Mouse (Mus musculus): ENCODE data around the gene Fnbp1l. TPM values are rescaled to one million over a fixed set of nuclear protein-coding genes. Genes with fewer than 3 reads are reported as not detected.

Fnbp1l gene
- polyA plus RNA-seq (2015; fragmentation: Nextera tagmentation; extraction: Ambion mirVana): 269 and 295 TPM in 2 replicates

DNA sequence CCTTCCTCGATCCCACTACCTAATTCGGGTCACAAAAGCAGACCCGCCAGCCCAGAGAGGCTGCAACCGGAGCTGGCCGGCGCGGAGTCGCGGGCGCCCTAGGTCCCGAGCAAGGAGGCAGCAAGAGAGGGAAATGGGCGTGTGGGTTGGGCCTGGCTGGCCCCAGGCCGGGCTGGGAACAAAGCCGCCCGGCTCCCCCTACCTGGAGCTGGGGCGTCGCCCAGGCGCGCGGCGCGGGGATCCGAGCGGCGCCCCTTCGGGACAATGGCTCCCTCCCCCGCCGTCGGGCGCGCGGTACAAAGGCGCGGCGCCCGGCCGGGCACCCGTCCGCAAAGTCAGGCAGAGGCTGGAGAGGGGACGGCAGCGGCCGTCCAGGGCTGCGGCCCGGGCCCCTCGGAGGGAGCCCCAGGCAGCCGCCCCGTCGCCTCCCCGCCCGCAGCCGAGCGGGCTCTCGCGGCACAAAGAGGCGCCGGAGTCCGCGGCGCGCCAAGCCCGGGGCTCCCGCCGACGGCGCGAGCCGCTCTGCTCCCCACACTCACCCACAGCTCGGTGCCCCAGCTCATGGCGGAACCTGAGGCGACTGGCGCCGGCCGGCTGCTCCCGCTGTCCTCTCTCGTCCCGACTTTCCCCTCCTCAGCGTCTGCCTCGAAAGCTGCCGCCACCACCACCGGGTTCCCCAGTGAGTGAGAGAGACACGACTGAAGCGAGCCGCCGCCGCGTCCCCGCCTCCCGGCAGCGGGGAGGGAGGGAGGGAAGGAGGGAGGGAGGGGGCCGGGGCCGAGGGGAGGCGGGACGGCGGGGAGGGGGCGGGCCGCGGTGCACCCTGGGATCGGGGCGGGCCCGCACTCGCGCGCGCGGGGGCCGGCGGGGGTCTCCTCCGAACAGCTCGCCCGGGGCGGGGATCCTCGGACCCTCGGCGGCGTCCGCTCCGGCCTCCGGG, at the start of gene Fnbp1l:
Gene Fnbp1l, minus strand, starts transcription at position 725 of the 940 bp plus-strand sequence.
- peak within 1 kb of the TSS; percentile 92 for H3K4me2 ChIP-seq (ENCODE audit: low read length)
- peak within 1 kb of the TSS; percentile 99 for H3K27ac ChIP-seq (ENCODE audit: low read length)
- H3K4me1 ChIP-seq (replicated peaks; ENCODE audit: control insufficient read depth, insufficient read depth, low read length): peaks cover 37% of the 10 kb centered on the region
- H3K9me3 ChIP-seq (ENCODE audit: control insufficient read depth, low read length): no peaks in the 10 kb centered on the region
- peak within 1 kb of the TSS; percentile 100 for H3K9ac ChIP-seq (replicated peaks; ENCODE audit: low read depth, low read length)
- peak within 1 kb of the TSS; percentile 100 for H3K4me3 ChIP-seq (replicated peaks; ENCODE audit: low read length)
- ATAC-seq: peak; percentile 83
- no peaks in the 10 kb centered on the region for H3K36me3 ChIP-seq (ENCODE audit: control insufficient read depth, insufficient read depth)
- no peaks in the 10 kb centered on the region for H3K27me3 ChIP-seq (replicated peaks; ENCODE audit: control insufficient read depth, insufficient read depth, low read length)
- WGBS: under 1% methylated on average over 77 of the region's 118 CpGs

- H3K4me2 ChIP-seq (ENCODE audit: low read length): no peak overlapping the region
- no peaks in the 10 kb centered on the region for H3K4me1 ChIP-seq (replicated peaks; ENCODE audit: control insufficient read depth, insufficient read depth, low read length)
- no peak overlapping the region for H3K9ac ChIP-seq (replicated peaks; ENCODE audit: low read depth, low read length)
- no peaks in the 10 kb centered on the region for H3K27me3 ChIP-seq (replicated peaks; ENCODE audit: control insufficient read depth, insufficient read depth, low read length)
- H3K9me3 ChIP-seq (ENCODE audit: control insufficient read depth, low read length): no peaks in the 10 kb centered on the region
- 85% methylated on average over 2 of the region's 2 CpGs for WGBS
- no peak for ATAC-seq
- no peaks in the 10 kb centered on the region for H3K36me3 ChIP-seq (ENCODE audit: control insufficient read depth, insufficient read depth)
- no peak overlapping the region for H3K4me3 ChIP-seq (replicated peaks; ENCODE audit: low read length)
- no peak overlapping the region for H3K27ac ChIP-seq (ENCODE audit: low read length)
These were observed 41.3 kb upstream of the Fnbp1l start for GRCm38 (mm10) chr3:122660795-122661194.

DNA sequence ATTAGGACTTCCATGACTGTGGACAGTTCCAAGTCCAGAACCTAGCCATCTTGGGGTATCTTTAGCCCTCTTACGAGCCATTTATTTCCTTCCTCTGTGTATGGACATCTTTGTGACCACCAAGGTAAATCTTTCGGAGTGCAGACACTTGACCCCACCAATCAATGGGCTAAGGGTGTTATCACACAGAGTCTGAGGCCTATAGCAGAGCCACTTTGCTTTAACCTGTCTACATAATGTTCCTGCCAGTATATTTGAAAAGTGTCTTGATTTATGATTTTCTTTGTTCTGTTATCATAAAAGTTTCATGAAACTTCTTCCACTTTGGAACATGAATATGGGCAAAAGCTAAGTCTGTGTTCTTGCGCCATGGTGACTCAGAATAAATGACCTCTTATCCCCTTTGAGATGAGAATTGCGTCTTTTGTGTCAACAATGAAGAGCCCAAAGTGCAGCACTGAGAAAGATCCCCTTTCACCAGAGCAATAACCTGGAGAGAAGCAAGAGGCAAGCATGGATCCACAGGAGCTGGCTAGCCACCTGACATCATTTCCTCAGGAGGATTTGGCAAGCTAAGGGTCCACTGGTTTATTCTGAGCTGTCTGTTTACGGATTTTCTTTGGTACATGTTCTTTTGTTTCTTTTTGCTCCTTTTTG, 39.9 kb upstream of the Fnbp1l start:
- no peak overlapping the region for H3K4me2 ChIP-seq (ENCODE audit: low read length)
- no peak overlapping the region for H3K27ac ChIP-seq (ENCODE audit: low read length)
- H3K9ac ChIP-seq (replicated peaks; ENCODE audit: low read depth, low read length): no peak overlapping the region
- H3K27me3 ChIP-seq (replicated peaks; ENCODE audit: control insufficient read depth, insufficient read depth, low read length): no peaks in the 10 kb centered on the region
- no peak for ATAC-seq
- no peaks in the 10 kb centered on the region for H3K9me3 ChIP-seq (ENCODE audit: control insufficient read depth, low read length)
- 92% methylated on average over 5 of the region's 5 CpGs for WGBS
- H3K36me3 ChIP-seq (ENCODE audit: control insufficient read depth, insufficient read depth): no peaks in the 10 kb centered on the region
- no peaks in the 10 kb centered on the region for H3K4me1 ChIP-seq (replicated peaks; ENCODE audit: control insufficient read depth, insufficient read depth, low read length)
- H3K4me3 ChIP-seq (replicated peaks; ENCODE audit: low read length): no peak overlapping the region

GRCm38 (mm10) chr3:122647195-122647837, 27.8 kb upstream of the Fnbp1l start:
- H3K9me3 ChIP-seq (ENCODE audit: control insufficient read depth, low read length): no peaks in the 10 kb centered on the region
- H3K36me3 ChIP-seq (ENCODE audit: control insufficient read depth, insufficient read depth): no peaks in the 10 kb centered on the region
- H3K27ac ChIP-seq (ENCODE audit: low read length): no peak overlapping the region
- 0 out of 2 replicates have a peak, but pooled peaks cover 2% of the 10 kb centered on the region for H3K4me1 ChIP-seq (replicated peaks; ENCODE audit: control insufficient read depth, insufficient read depth, low read length)
- H3K27me3 ChIP-seq (replicated peaks; ENCODE audit: control insufficient read depth, insufficient read depth, low read length): no peaks in the 10 kb centered on the region
- H3K9ac ChIP-seq (replicated peaks; ENCODE audit: low read depth, low read length): no peak overlapping the region
- no peak overlapping the region for H3K4me2 ChIP-seq (ENCODE audit: low read length)
- 59% methylated on average over 13 of the region's 13 CpGs for WGBS
- no peak overlapping the region for H3K4me3 ChIP-seq (replicated peaks; ENCODE audit: low read length)
- ATAC-seq: peak; percentile 40; the same call in 1 of the 2 replicates

GRCm38 (mm10) chr3:122640286-122640685, 20.8 kb upstream of the Fnbp1l start:
- H3K27ac ChIP-seq (ENCODE audit: low read length): no peak overlapping the region
- H3K9me3 ChIP-seq (ENCODE audit: control insufficient read depth, low read length): no peaks in the 10 kb centered on the region
- H3K27me3 ChIP-seq (replicated peaks; ENCODE audit: control insufficient read depth, insufficient read depth, low read length): no peaks in the 10 kb centered on the region
- no peak for ATAC-seq
- H3K4me3 ChIP-seq (replicated peaks; ENCODE audit: low read length): no peak overlapping the region
- H3K4me2 ChIP-seq (ENCODE audit: low read length): no peak overlapping the region
- no peaks in the 10 kb centered on the region for H3K36me3 ChIP-seq (ENCODE audit: control insufficient read depth, insufficient read depth)
- H3K9ac ChIP-seq (replicated peaks; ENCODE audit: low read depth, low read length): no peak overlapping the region
- H3K4me1 ChIP-seq (replicated peaks; ENCODE audit: control insufficient read depth, insufficient read depth, low read length): peaks cover 3% of the 10 kb centered on the region; the same call in 1 of the 2 replicates

DNA sequence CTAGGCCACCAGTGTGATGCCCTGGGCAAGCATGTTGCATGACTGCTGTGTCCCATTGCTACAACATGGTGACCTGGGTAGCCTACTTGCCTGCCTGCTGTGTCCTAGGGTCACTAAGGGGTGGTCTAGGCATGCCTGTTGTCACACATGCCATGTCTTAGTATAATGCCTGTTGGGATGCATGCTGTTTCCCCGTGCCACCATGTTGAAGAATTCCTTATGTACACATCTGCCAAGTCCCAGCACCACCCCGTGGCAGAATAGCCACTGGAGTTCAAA, 19.6 kb upstream of the Fnbp1l start:
- no peak overlapping the region for H3K27ac ChIP-seq (ENCODE audit: low read length)
- 82% methylated on average over 2 of the region's 2 CpGs for WGBS
- ATAC-seq: no peak; the same call in 1 of the 2 replicates
- H3K9me3 ChIP-seq (ENCODE audit: control insufficient read depth, low read length): no peaks in the 10 kb centered on the region
- no peaks in the 10 kb centered on the region for H3K27me3 ChIP-seq (replicated peaks; ENCODE audit: control insufficient read depth, insufficient read depth, low read length)
- no peak overlapping the region for H3K9ac ChIP-seq (replicated peaks; ENCODE audit: low read depth, low read length)
- H3K36me3 ChIP-seq (ENCODE audit: control insufficient read depth, insufficient read depth): no peaks in the 10 kb centered on the region
- no peak overlapping the region for H3K4me3 ChIP-seq (replicated peaks; ENCODE audit: low read length)
- H3K4me1 ChIP-seq (replicated peaks; ENCODE audit: control insufficient read depth, insufficient read depth, low read length): peaks cover 3% of the 10 kb centered on the region; the same call in 1 of the 2 replicates
- no peak overlapping the region for H3K4me2 ChIP-seq (ENCODE audit: low read length)

GRCm38 (mm10) chr3:122638329-122639196, 19.0 kb upstream of the Fnbp1l start:
- H3K27ac ChIP-seq (ENCODE audit: low read length): no peak overlapping the region
- H3K9ac ChIP-seq (replicated peaks; ENCODE audit: low read depth, low read length): no peak overlapping the region
- peaks cover 3% of the 10 kb centered on the region; the same call in 1 of the 2 replicates for H3K4me1 ChIP-seq (replicated peaks; ENCODE audit: control insufficient read depth, insufficient read depth, low read length)
- no peak overlapping the region for H3K4me2 ChIP-seq (ENCODE audit: low read length)
- H3K9me3 ChIP-seq (ENCODE audit: control insufficient read depth, low read length): no peaks in the 10 kb centered on the region
- 36% methylated on average over 14 of the region's 14 CpGs for WGBS
- H3K27me3 ChIP-seq (replicated peaks; ENCODE audit: control insufficient read depth, insufficient read depth, low read length): no peaks in the 10 kb centered on the region
- H3K36me3 ChIP-seq (ENCODE audit: control insufficient read depth, insufficient read depth): no peaks in the 10 kb centered on the region
- ATAC-seq: peak; percentile 75
- no peak overlapping the region for H3K4me3 ChIP-seq (replicated peaks; ENCODE audit: low read length)

GRCm38 (mm10) chr3:122637280-122637679, 17.8 kb upstream of the Fnbp1l start:
- no peak for ATAC-seq
- Histone ChIP-seq H3K36me3 (ENCODE audit: control insufficient read depth, insufficient read depth) (no peaks in the 10 kb centered on the region), H3K4me3 (replicated peaks; ENCODE audit: low read length) (no peak overlapping the region), H3K27ac (ENCODE audit: low read length) (no peak overlapping the region), H3K4me1 (replicated peaks; ENCODE audit: control insufficient read depth, insufficient read depth, low read length) (peaks cover 3% of the 10 kb centered on the region; the same call in 1 of the 2 replicates), H3K9ac (replicated peaks; ENCODE audit: low read depth, low read length) (no peak overlapping the region), H3K4me2 (ENCODE audit: low read length) (no peak overlapping the region), H3K9me3 (ENCODE audit: control insufficient read depth, low read length) (no peaks in the 10 kb centered on the region), H3K27me3 (replicated peaks; ENCODE audit: control insufficient read depth, insufficient read depth, low read length) (no peaks in the 10 kb centered on the region)
- 90% methylated on average over 1 of the region's 1 CpGs for WGBS
